Mouse (Mus musculus): Measurements from ENCODE around the gene Prkaa2. TPM values are rescaled to one million over a fixed set of nuclear protein-coding genes. Genes with fewer than 3 reads are reported as not detected.
"Not testable (repeated sequence)": the region's sequence is repeated elsewhere in the genome, so short reads cannot be mapped to it uniquely, and the experiment has no call there.

The Prkaa2 gene
- polyA plus RNA-seq, 1 experiment from 2014 or later, result 14.0 TPM

- no peaks in the 10 kb centered on the region for H3K36me3 ChIP-seq (ENCODE audit: insufficient read depth, low read length)
- no peak overlapping the region for H3K4me2 ChIP-seq (ENCODE audit: low read length)
- no peak overlapping the region for H3K27ac ChIP-seq
- TF ChIP-seq CTCF (IDR thresholded peaks at IDR 0.05; ENCODE audit: low read depth), result no peak
- H3K4me3 ChIP-seq (replicated peaks; ENCODE audit: low read depth, low read length), result no peak overlapping the region
- no peaks in the 10 kb centered on the region for H3K27me3 ChIP-seq (ENCODE audit: insufficient read depth, low read length)
- H3K4me1 ChIP-seq (replicated peaks; ENCODE audit: insufficient read depth, low read length), result no peaks in the 10 kb centered on the region
- DNase-seq (ENCODE audit: low spot score) (no peak), ATAC-seq (replicated peaks; ENCODE audit: low FRiP score, low read depth) (no peak)
- H3K9ac ChIP-seq (ENCODE audit: low read depth, low read length), result no peak overlapping the region
- H3K9me3 ChIP-seq (replicated peaks; ENCODE audit: low read length), result no peaks in the 10 kb centered on the region
- WGBS, result 86% methylated on average over 4 of the region's 4 CpGs
These were observed 102.2 kb downstream of the Prkaa2 start for GRCm38 (mm10) chr4:105007360-105008018.

- H3K4me1 ChIP-seq (replicated peaks; ENCODE audit: insufficient read depth, low read length); H3K27me3 ChIP-seq (ENCODE audit: insufficient read depth, low read length); ATAC-seq (replicated peaks; ENCODE audit: low FRiP score, low read depth); H3K4me3 ChIP-seq (replicated peaks; ENCODE audit: low read depth, low read length); H3K4me2 ChIP-seq (ENCODE audit: low read length); H3K27ac ChIP-seq; DNase-seq (ENCODE audit: low spot score); H3K9ac ChIP-seq (ENCODE audit: low read depth, low read length); H3K36me3 ChIP-seq (ENCODE audit: insufficient read depth, low read length); H3K9me3 ChIP-seq (replicated peaks; ENCODE audit: low read length): not testable (repeated sequence)
- 90% methylated on average over 11 of the region's 12 CpGs for WGBS
- TF ChIP-seq CTCF (IDR thresholded peaks at IDR 0.05; ENCODE audit: low read depth), result peak; percentile 70
These were observed 105.0 kb downstream of the Prkaa2 start for GRCm38 (mm10) chr4:105004649-105005048.

GRCm38 (mm10) chr4:105004135-105004534 is 105.6 kb downstream of the Prkaa2 start:
- no peaks in the 10 kb centered on the region for H3K27me3 ChIP-seq (ENCODE audit: insufficient read depth, low read length)
- H3K4me1 ChIP-seq (replicated peaks; ENCODE audit: insufficient read depth, low read length), result no peaks in the 10 kb centered on the region
- DNase-seq (ENCODE audit: low spot score), result no peak
- TF ChIP-seq CTCF (IDR thresholded peaks at IDR 0.05; ENCODE audit: low read depth), result no peak
- ATAC-seq (replicated peaks; ENCODE audit: low FRiP score, low read depth), result no peak
- no peak overlapping the region for H3K4me2 ChIP-seq (ENCODE audit: low read length)
- no peak overlapping the region for H3K4me3 ChIP-seq (replicated peaks; ENCODE audit: low read depth, low read length)
- H3K36me3 ChIP-seq (ENCODE audit: insufficient read depth, low read length), result no peaks in the 10 kb centered on the region
- H3K9me3 ChIP-seq (replicated peaks; ENCODE audit: low read length), result no peaks in the 10 kb centered on the region
- 78% methylated on average over 8 of the region's 8 CpGs for WGBS
- H3K9ac ChIP-seq (ENCODE audit: low read depth, low read length), result no peak overlapping the region
- H3K27ac ChIP-seq, result no peak overlapping the region

- 74% methylated on average over 1 of the region's 1 CpGs for WGBS
- Histone ChIP-seq H3K4me1 (replicated peaks; ENCODE audit: insufficient read depth, low read length) (no peaks in the 10 kb centered on the region), H3K27ac (no peak overlapping the region), H3K4me3 (replicated peaks; ENCODE audit: low read depth, low read length) (no peak overlapping the region), H3K4me2 (ENCODE audit: low read length) (no peak overlapping the region), H3K9ac (ENCODE audit: low read depth, low read length) (no peak overlapping the region), H3K36me3 (ENCODE audit: insufficient read depth, low read length) (no peaks in the 10 kb centered on the region), H3K27me3 (ENCODE audit: insufficient read depth, low read length) (no peaks in the 10 kb centered on the region), H3K9me3 (replicated peaks; ENCODE audit: low read length) (no peaks in the 10 kb centered on the region)
- ATAC-seq (replicated peaks; ENCODE audit: low FRiP score, low read depth) (no peak), DNase-seq (ENCODE audit: low spot score) (no peak)
- no peak for TF ChIP-seq CTCF (IDR thresholded peaks at IDR 0.05; ENCODE audit: low read depth)
These were observed 108.0 kb downstream of the Prkaa2 start for GRCm38 (mm10) chr4:105001736-105002135.

- H3K4me3 ChIP-seq (replicated peaks; ENCODE audit: low read depth, low read length), result no peak overlapping the region
- no peaks in the 10 kb centered on the region for H3K36me3 ChIP-seq (ENCODE audit: insufficient read depth, low read length)
- no peak overlapping the region for H3K4me2 ChIP-seq (ENCODE audit: low read length)
- no peak overlapping the region for H3K9ac ChIP-seq (ENCODE audit: low read depth, low read length)
- no peak for ATAC-seq (replicated peaks; ENCODE audit: low FRiP score, low read depth)
- no peak overlapping the region for H3K27ac ChIP-seq
- WGBS, result 69% methylated on average over 5 of the region's 5 CpGs
- H3K9me3 ChIP-seq (replicated peaks; ENCODE audit: low read length), result no peaks in the 10 kb centered on the region
- DNase-seq (ENCODE audit: low spot score), result no peak
- H3K4me1 ChIP-seq (replicated peaks; ENCODE audit: insufficient read depth, low read length), result no peaks in the 10 kb centered on the region
- no peaks in the 10 kb centered on the region for H3K27me3 ChIP-seq (ENCODE audit: insufficient read depth, low read length)
- no peak for TF ChIP-seq CTCF (IDR thresholded peaks at IDR 0.05; ENCODE audit: low read depth)
These were observed 110.0 kb downstream of the Prkaa2 start for GRCm38 (mm10) chr4:104999702-105000101.

- WGBS, result 89% methylated on average over 10 of the region's 10 CpGs
- DNase-seq (ENCODE audit: low spot score) (no peak), ATAC-seq (replicated peaks; ENCODE audit: low FRiP score, low read depth) (no peak)
- Histone ChIP-seq H3K9ac (ENCODE audit: low read depth, low read length) (no peak overlapping the region), H3K9me3 (replicated peaks; ENCODE audit: low read length) (no peaks in the 10 kb centered on the region), H3K27ac (no peak overlapping the region), H3K36me3 (ENCODE audit: insufficient read depth, low read length) (no peaks in the 10 kb centered on the region), H3K4me3 (replicated peaks; ENCODE audit: low read depth, low read length) (no peak overlapping the region), H3K4me2 (ENCODE audit: low read length) (no peak overlapping the region), H3K27me3 (ENCODE audit: insufficient read depth, low read length) (no peaks in the 10 kb centered on the region), H3K4me1 (replicated peaks; ENCODE audit: insufficient read depth, low read length) (no peaks in the 10 kb centered on the region)
- TF ChIP-seq CTCF (IDR thresholded peaks at IDR 0.05; ENCODE audit: low read depth), result no peak
These were observed 116.4 kb downstream of the Prkaa2 start for GRCm38 (mm10) chr4:104993140-104993874.

All from kidney, postnatal 0 days (tissue).